Mouse (Mus musculus): Measurements from ENCODE around the gene Pde4c.
A peak's percentile ranks its signal among the peaks of the same experiment; 100 is the strongest.

Gene Pde4c

DNA sequence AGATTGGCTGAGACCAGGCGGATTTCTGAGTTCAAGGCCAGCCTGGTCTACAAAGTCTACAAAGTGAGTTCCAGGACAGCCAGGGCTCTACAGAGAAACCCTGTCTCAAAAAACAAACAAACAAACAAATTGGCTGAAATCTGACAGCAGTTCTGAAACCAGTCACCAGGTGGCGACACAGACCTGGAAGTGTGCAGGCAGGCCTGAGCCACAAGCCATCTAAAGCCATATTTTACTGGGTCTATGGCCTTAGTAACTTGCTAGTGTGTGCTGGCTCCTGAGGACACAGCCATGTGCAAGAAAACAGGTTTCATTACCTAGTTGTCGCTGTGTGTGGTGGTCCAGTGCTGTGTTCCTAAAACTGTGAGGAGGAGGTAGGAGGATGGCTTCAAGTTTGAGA, 2.8 kb upstream of the Pde4c start:
- peak; percentile 83 to 88 for DNase-seq (ENCODE audit: low spot score in 2 of 2)

GRCm38 (mm10) chr8:70721601-70722000, 1.9 kb upstream of the Pde4c start:
- DNase-seq (ENCODE audit: low spot score in 2 of 2) = no peak

GRCm38 (mm10) chr8:70724216-70724615, 696 bp downstream of the Pde4c start:
- no peak for DNase-seq (ENCODE audit: low spot score in 2 of 2)

DNA sequence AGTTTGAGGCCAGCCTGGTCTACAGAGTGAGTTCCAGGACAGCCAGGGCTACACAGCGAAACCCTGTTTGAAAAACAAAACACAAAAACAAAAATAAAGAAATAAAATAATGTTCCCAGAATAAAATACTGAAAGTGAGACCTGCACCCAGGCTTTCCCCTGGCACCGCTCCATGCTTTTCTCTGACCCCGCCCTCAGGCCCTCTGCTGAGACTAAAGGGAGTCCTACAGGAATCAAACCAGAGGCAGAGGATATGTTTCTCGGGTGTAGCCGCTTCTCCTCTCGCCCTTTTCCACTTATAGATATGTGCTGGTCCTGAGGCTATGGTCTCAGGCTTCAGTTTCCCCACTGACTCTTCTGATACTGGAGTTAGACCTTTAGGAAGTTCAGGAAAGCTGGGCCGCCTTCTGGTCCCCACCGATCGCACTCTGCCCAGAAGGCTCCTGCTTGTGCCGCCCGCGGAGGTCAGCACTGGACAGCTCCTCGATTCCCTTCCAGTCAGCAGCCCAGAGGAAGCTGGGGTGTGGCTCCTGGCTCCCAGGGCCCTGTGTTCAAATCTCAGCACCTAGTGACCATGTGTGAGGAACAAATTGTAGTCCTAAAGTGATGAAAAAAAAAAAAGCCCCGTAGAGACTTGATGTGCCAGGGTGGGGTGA, 2.4 kb downstream of the Pde4c start:
- no peak for DNase-seq (ENCODE audit: low spot score in 2 of 2)

- no peak for DNase-seq (ENCODE audit: low spot score in 2 of 2)
Observed at GRCm38 (mm10) chr8:70726721-70727120, 3.2 kb downstream of the Pde4c start.

GRCm38 (mm10) chr8:70729808-70730475, 6.4 kb downstream of the Pde4c start:
- peak in 1 of 2 experiments; percentile 75 for DNase-seq (ENCODE audit: low spot score in 2 of 2)

GRCm38 (mm10) chr8:70730956-70731355, 7.4 kb downstream of the Pde4c start:
- DNase-seq (ENCODE audit: low spot score in 2 of 2) = no peak

- DNase-seq (ENCODE audit: low spot score in 2 of 2) = no peak
Observed at GRCm38 (mm10) chr8:70737705-70738104, 14.2 kb downstream of the Pde4c start.

DNA sequence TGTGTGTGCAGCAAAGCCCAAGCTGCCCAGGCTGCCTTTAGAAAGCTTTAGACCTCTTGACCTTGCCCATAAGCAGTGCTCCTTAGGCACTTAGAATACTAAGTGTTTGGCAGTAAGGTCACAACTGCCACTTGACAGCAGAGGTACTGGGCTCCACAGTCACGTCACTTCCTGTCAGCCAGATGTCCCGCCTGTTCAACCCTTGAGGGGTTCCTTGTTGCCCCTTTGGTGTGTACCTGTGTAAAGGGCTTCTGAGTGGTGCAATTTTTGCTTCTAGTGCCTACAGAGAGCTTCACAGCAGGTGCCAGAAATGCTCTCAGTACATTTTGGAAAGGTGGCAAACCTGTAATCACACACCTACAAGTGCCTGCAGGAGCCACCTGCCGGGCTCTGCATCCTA, 14.7 kb downstream of the Pde4c start:
- DNase-seq (ENCODE audit: low spot score in 2 of 2) = no peak

- peak in 1 of 2 experiments; percentile 8 for DNase-seq (ENCODE audit: low spot score in 2 of 2)
Observed at GRCm38 (mm10) chr8:70741661-70742060, 18.1 kb downstream of the Pde4c start.

DNA sequence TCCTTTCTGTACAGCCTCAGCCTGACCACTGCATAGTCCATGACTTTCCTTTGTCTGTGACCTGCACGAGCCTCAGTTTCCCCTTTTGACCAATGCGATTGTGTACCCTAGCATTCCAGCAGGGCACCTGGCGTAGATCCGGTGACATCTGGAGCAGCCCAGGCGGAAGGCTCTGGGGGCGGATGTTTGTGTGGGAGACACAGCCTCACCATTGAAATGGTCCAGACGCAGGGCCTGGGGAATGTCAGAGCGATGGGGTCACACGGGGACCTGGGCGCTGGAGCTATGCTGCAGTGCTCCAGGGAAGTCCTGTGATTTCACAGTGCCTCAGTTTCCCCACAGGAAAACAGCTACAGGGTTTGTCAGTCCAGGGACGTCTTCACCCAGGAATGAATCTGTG, 18.7 kb downstream of the Pde4c start:
- peak in 1 of 2 experiments; percentile 11 for DNase-seq (ENCODE audit: low spot score in 2 of 2)

- DNase-seq (ENCODE audit: low spot score in 2 of 2) = peak in 1 of 2 experiments; percentile 31
Observed at GRCm38 (mm10) chr8:70742981-70743655, 19.6 kb downstream of the Pde4c start.

- DNase-seq (ENCODE audit: low spot score in 2 of 2) = peak in 1 of 2 experiments; percentile 34
Observed at GRCm38 (mm10) chr8:70743656-70744590, 20.4 kb downstream of the Pde4c start.

- peak in 1 of 2 experiments; percentile 48 for DNase-seq (ENCODE audit: low spot score in 2 of 2)
Observed at GRCm38 (mm10) chr8:70744806-70745205, 21.3 kb downstream of the Pde4c start.

DNA sequence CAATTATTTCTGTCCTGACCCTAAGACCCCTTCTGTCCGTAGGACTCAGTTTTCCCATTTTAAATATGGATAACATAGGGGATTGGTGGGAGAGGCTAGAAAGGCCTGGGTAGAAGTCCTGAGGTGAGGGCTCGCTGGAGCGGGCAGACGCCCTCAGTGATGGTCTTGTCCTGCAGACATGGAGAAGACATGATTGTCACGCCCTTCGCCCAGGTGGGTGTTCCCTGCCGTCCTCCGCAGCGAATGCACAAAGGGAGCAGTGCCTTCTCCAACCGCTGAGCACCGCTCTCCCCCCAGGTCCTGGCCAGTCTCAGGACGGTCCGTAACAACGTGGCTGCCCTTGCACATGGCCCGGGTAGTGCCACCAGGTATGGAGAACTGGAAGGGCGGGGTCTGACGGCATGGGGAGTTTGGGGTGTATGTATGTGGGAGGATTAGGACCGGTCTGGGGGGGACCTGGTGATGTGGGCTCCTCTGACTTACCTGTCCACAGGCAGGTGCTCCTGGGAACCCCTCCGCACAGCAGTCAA, 22.2 kb downstream of the Pde4c start:
- peak in 1 of 2 experiments; percentile 18 for DNase-seq (ENCODE audit: low spot score in 2 of 2)

GRCm38 (mm10) chr8:70746676-70747075, 23.2 kb downstream of the Pde4c start:
- peak in 1 of 2 experiments; percentile 11 for DNase-seq (ENCODE audit: low spot score in 2 of 2)

DNA sequence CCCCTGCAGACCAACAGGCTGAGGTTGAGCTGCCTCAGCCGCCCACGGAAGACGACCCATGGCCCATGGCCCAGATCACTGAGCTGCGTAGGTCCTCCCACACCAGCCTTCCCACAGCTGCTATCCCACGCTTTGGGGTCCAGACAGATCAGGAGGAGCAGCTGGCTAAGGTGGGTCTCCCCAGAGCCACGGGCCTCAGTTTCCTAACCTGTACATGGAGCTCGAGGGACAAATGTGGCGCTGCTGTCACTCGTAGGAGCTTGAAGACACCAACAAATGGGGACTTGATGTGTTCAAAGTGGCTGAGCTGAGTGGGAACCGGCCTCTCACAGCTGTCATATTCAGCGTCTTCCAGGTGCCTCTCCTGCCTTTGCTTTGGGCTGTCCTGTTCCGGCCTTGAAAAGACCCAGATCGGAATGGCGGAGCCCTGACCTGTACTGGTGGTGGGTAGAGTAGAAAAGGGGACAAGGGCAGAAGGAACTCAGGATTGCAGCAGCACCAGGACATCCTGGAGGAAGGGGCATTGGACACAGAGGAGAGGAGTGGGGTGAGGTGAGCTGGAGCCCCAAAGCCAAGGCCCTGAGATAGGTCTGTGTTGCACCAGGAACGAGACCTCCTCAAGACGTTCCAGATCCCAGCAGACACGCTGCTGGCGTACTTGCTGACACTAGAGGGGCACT, 23.8 kb downstream of the Pde4c start:
- peak in 1 of 2 experiments; percentile 12 for DNase-seq (ENCODE audit: low spot score in 2 of 2)

DNA sequence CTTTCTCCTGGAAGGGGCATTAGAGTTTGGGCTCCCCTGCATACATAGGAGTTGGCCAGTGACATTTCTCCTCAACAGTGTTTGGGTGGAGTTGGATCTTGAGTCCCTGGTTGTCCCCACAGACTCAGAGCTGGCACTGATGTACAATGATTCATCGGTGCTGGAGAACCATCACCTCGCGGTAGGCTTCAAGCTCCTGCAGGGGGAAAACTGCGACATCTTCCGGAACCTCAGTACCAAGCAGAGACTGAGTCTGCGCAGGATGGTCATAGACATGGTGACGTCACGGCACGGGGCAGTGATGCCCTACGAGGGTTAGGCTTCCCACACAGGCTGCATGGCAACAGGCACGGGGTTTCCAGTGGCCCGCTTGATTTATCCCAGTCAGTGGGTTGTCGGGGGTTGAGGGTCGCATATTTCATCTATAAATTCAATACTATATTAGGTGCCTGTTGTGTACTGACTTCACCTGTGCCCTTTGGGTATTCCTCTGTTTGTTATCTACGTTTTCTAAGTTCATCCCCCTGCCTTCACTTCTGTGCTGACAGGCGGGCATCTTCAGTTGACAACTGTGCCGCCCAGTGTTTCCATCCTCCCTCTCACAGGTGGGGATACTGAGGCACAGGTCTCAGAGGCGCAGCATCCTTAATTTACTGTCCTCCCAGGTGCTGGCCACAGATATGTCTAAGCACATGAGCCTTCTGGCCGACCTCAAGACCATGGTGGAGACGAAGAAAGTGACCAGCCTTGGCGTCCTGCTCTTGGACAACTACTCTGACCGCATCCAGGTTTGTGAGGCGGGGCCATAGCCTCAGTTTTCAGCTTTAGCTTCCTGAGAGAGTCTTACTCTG, 25.0 kb downstream of the Pde4c start:
- DNase-seq (ENCODE audit: low spot score in 2 of 2) = peak in 1 of 2 experiments; percentile 13

DNA sequence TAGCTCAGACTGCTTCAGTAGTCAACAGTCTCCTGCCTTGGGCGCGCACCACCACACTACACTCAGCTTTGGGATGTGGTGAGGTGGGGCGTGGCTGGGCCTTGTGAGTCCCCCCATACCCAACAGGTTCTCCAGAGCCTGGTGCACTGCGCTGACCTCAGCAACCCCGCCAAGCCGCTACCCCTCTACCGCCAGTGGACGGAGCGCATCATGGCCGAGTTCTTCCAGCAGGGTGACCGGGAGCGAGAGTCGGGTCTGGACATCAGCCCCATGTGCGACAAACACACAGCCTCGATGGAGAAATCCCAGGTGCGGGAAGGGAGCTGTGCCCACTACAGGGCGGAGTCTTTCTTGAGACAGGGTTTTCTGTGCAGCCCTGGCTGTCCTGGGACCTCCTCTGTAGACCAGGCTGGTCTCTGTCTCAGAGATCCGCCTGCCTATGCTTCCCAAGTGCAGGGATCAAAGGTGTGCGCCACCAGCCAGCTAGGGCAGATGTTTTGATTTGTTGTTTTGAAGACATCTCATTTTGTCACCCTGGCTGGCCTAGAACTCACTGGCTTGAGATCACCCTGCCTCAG, 25.7 kb downstream of the Pde4c start:
- DNase-seq (ENCODE audit: low spot score in 2 of 2) = peak in 1 of 2 experiments; percentile 15
